In the genomic region with DNA sequence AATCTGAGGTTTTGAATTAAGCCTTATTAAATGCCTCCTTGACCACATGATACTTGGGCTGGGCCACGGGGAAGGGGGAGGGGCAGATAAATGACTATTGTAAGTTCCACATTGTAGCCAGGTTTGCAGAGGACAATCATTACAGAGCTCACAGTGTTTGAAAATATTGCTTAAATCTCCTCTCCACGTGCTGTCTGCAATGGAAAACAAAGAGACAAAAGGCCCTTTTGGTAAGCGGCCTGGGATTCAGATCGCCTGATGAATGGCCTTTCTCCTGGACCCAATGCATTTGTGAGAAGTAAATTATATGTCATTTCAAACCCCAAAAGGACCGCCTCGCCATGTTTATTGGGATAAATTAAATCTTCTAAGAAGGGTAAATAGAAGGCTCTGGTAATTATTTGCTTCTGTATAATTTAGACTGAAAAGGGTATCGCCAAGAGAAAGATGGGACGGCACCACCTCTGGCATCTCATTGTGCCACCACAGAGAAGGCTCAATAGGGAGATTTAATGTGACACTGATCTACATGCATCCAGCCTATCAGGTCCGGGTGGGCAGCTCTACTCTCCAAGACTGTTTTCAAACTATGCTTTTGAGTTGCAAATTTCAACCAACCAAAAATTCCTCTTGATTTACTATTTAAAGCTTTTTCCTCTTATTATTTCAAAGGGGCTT, we compare ENCODE assay signal across 29 mouse cellular contexts.
DNase-seq lines count a peak whose midpoint lies in the region; ATAC-seq and TF ChIP-seq lines count a peak whose summit lies in the region.
"Had no signal": no experiment of that assay in that cellular context is flagged by ENCODE, and none has a peak within 500 bp of the region (broad histone marks: within the 10 kb centered on the region; RNA-seq: fewer than 3 reads in every experiment).

No protein-coding gene starts in this region.

- peaks cover 77% of the 10 kb centered on the region for H3K27me3 ChIP-seq in forebrain, embryonic 14.5 days (replicated peaks; ENCODE audit: control insufficient read depth, insufficient read depth, low read length)
- H3K27me3 ChIP-seq in forebrain, postnatal 0 days (ENCODE audit: insufficient read depth, low read length), result peaks cover 36% of the 10 kb centered on the region
- H3K27me3 ChIP-seq in midbrain, embryonic 12.5 days, result peaks cover 76% of the 10 kb centered on the region
- peaks cover 10% of the 10 kb centered on the region; the same call in 1 of the 2 replicates for H3K27me3 ChIP-seq in midbrain, embryonic 15.5 days (replicated peaks)
- H3K27me3 ChIP-seq in neural tube, embryonic 13.5 days, result peaks cover 91% of the 10 kb centered on the region
- H3K27me3 ChIP-seq: liver, embryonic 15.5 days; lung, embryonic 15.5 days; Patski had no signal

- ATAC-seq in forebrain, embryonic 14.5 days, result 0 out of 2 replicates have a peak, but pooled peaks have one; percentile 20
- no peak for ATAC-seq in forebrain, postnatal 0 days
- ATAC-seq in midbrain, embryonic 12.5 days (ENCODE audit: low FRiP score, low read depth), result 0 out of 2 replicates have a peak, but pooled peaks have one; percentile 30
- no peak for ATAC-seq in midbrain, embryonic 15.5 days (replicated peaks)
- ATAC-seq in neural tube, embryonic 13.5 days (ENCODE audit: low read depth), result peak; percentile 62; the same call in 1 of the 2 replicates
- ATAC-seq: intestine, embryonic 16.5 days; Patski had no signal

- H3K4me2 ChIP-seq in forebrain, embryonic 14.5 days (ENCODE audit: low read length), result no peak overlapping the region
- H3K4me2 ChIP-seq in forebrain, postnatal 0 days (ENCODE audit: low read depth), result no peak overlapping the region
- no peak overlapping the region for H3K4me2 ChIP-seq in midbrain, embryonic 12.5 days (replicated peaks)
- H3K4me2 ChIP-seq in midbrain, embryonic 15.5 days, result no peak overlapping the region
- no peak overlapping the region for H3K4me2 ChIP-seq in neural tube, embryonic 13.5 days
- H3K4me2 ChIP-seq: heart, embryonic 13.5 days; hindbrain, embryonic 15.5 days; liver, embryonic 15.5 days; lung, embryonic 15.5 days had no signal

- no peak overlapping the region for H3K27ac ChIP-seq in forebrain, embryonic 14.5 days (ENCODE audit: low read depth, low read length)
- no peak overlapping the region for H3K27ac ChIP-seq in forebrain, postnatal 0 days (ENCODE audit: low read depth, low read length)
- H3K27ac ChIP-seq in midbrain, embryonic 12.5 days (replicated peaks), result no peak overlapping the region
- H3K27ac ChIP-seq in midbrain, embryonic 15.5 days, result no peak overlapping the region
- no peak overlapping the region for H3K27ac ChIP-seq in neural tube, embryonic 13.5 days (replicated peaks)
- H3K27ac ChIP-seq: embryonic facial prominence, embryonic 10.5 days; heart, embryonic 13.5 days; hindbrain, embryonic 15.5 days; layer of hippocampus, adult 2 months; limb, embryonic 10.5 days; liver, embryonic 15.5 days; lung, embryonic 15.5 days had no signal

- DNase-seq in forebrain, embryonic 14.5 days (ENCODE audit: low spot score), result peak; percentile 68
- DNase-seq in forebrain, postnatal 0 days, result no peak
- peak; percentile 40 for DNase-seq in embryo, embryonic 10.5 days (ENCODE audit: low spot score)
- DNase-seq in cerebellum, adult 8-10 months, result no peak
- DNase-seq: adrenal gland, adult 2 months; B cell, adult 2 months; cerebellum, adult 18-20 months; cerebellum, postnatal 25 days; gastrocnemius, postnatal 25 days; heart, adult 18-20 months; heart, postnatal 14 days; kidney, adult 9 months; kidney, postnatal 25 days; liver; lung, postnatal 4 days had no signal

- H3K9ac ChIP-seq in forebrain, embryonic 14.5 days (ENCODE audit: low read length), result no peak overlapping the region
- no peak overlapping the region for H3K9ac ChIP-seq in forebrain, postnatal 0 days
- no peak overlapping the region for H3K9ac ChIP-seq in midbrain, embryonic 12.5 days (replicated peaks)
- H3K9ac ChIP-seq in midbrain, embryonic 15.5 days, result no peak overlapping the region
- H3K9ac ChIP-seq in neural tube, embryonic 13.5 days, result no peak overlapping the region
- H3K9ac ChIP-seq: heart, embryonic 13.5 days; hindbrain, embryonic 15.5 days; liver, embryonic 15.5 days; lung, embryonic 15.5 days had no signal

- no peak for TF ChIP-seq CTCF in forebrain, postnatal 0 days (IDR thresholded peaks at IDR 0.05; ENCODE audit: low read depth)

- no peak overlapping the region for H3K4me3 ChIP-seq in forebrain, embryonic 14.5 days (ENCODE audit: low read depth, low read length)
- no peak overlapping the region for H3K4me3 ChIP-seq in forebrain, postnatal 0 days (ENCODE audit: low read depth, low read length)
- H3K4me3 ChIP-seq in midbrain, embryonic 12.5 days, result no peak overlapping the region
- H3K4me3 ChIP-seq in midbrain, embryonic 15.5 days, result no peak overlapping the region
- no peak overlapping the region for H3K4me3 ChIP-seq in neural tube, embryonic 13.5 days
- H3K4me3 ChIP-seq: embryonic facial prominence, embryonic 10.5 days; heart, embryonic 13.5 days; hindbrain, embryonic 15.5 days; layer of hippocampus, adult 2 months; limb, embryonic 10.5 days; liver, embryonic 15.5 days; lung, embryonic 15.5 days; myocyte had no signal

- no peaks in the 10 kb centered on the region for H3K36me3 ChIP-seq in forebrain, embryonic 14.5 days (ENCODE audit: control insufficient read depth, insufficient read depth, low read length)
- H3K36me3 ChIP-seq in forebrain, postnatal 0 days (ENCODE audit: insufficient read depth), result no peaks in the 10 kb centered on the region
- H3K36me3 ChIP-seq in midbrain, embryonic 12.5 days, result no peaks in the 10 kb centered on the region
- no peaks in the 10 kb centered on the region for H3K36me3 ChIP-seq in midbrain, embryonic 15.5 days (replicated peaks)
- no peaks in the 10 kb centered on the region for H3K36me3 ChIP-seq in neural tube, embryonic 13.5 days
- H3K36me3 ChIP-seq: embryonic facial prominence, embryonic 10.5 days; G1E; heart, embryonic 13.5 days; hindbrain, embryonic 15.5 days; limb, embryonic 10.5 days; liver, embryonic 15.5 days; lung, embryonic 15.5 days had no signal

- 4% methylated on average over 9 of the region's 9 CpGs for whole genome bisulfite sequencing in forebrain, embryonic 14.5 days
- WGBS in forebrain, postnatal 0 days, result 11% methylated on average over 9 of the region's 9 CpGs
- 26% methylated on average over 9 of the region's 9 CpGs for WGBS in midbrain, embryonic 12.5 days
- 18% methylated on average over 9 of the region's 9 CpGs for WGBS in midbrain, embryonic 15.5 days
- 21% methylated on average over 9 of the region's 9 CpGs for WGBS in neural tube, embryonic 13.5 days

- no peaks in the 10 kb centered on the region for H3K9me3 ChIP-seq in forebrain, embryonic 14.5 days (replicated peaks; ENCODE audit: control insufficient read depth, low read length)
- no peaks in the 10 kb centered on the region for H3K9me3 ChIP-seq in forebrain, postnatal 0 days (ENCODE audit: low read length)
- H3K9me3 ChIP-seq in midbrain, embryonic 12.5 days, result no peaks in the 10 kb centered on the region
- no peaks in the 10 kb centered on the region for H3K9me3 ChIP-seq in midbrain, embryonic 15.5 days
- no peaks in the 10 kb centered on the region for H3K9me3 ChIP-seq in neural tube, embryonic 13.5 days
- H3K9me3 ChIP-seq: embryonic facial prominence, embryonic 10.5 days; heart, embryonic 13.5 days; hindbrain, embryonic 15.5 days; limb, embryonic 10.5 days; liver, embryonic 15.5 days; lung, embryonic 15.5 days had no signal

- 0 out of 2 replicates have a peak, but pooled peaks cover 2% of the 10 kb centered on the region for H3K4me1 ChIP-seq in forebrain, embryonic 14.5 days (ENCODE audit: control insufficient read depth, insufficient read depth, low read length)
- H3K4me1 ChIP-seq in forebrain, postnatal 0 days (ENCODE audit: insufficient read depth), result no peaks in the 10 kb centered on the region
- peaks cover 17% of the 10 kb centered on the region for H3K4me1 ChIP-seq in midbrain, embryonic 12.5 days
- peaks cover 3% of the 10 kb centered on the region; the same call in 1 of the 2 replicates for H3K4me1 ChIP-seq in midbrain, embryonic 15.5 days
- H3K4me1 ChIP-seq in neural tube, embryonic 13.5 days (replicated peaks), result peaks cover 25% of the 10 kb centered on the region
- H3K4me1 ChIP-seq: heart, embryonic 13.5 days; liver, embryonic 15.5 days; lung, embryonic 15.5 days had no signal

Comparison
In these comparisons a context has a peak if more than half of its experiments do, and no peak if none do; other contexts are left out.
1. ATAC-seq: peak in forebrain, embryonic 14.5 days (single experiment), midbrain, embryonic 12.5 days (single experiment) and neural tube, embryonic 13.5 days (single experiment); none in forebrain, postnatal 0 days (single experiment) and midbrain, embryonic 15.5 days (single experiment).
2. DNase-seq: peak in forebrain, embryonic 14.5 days (single experiment) and embryo, embryonic 10.5 days (single experiment); none in forebrain, postnatal 0 days (single experiment) and cerebellum, adult 8-10 months (single experiment).